Mouse (Mus musculus): ENCODE results near the gene Polr2g. TPM values are rescaled to one million over a fixed set of nuclear protein-coding genes. Genes with fewer than 3 reads are reported as not detected.

Gene Polr2g
- polyA plus RNA-seq (2012; rRNA removed) = 133 and 156 TPM in 2 replicates

DNA sequence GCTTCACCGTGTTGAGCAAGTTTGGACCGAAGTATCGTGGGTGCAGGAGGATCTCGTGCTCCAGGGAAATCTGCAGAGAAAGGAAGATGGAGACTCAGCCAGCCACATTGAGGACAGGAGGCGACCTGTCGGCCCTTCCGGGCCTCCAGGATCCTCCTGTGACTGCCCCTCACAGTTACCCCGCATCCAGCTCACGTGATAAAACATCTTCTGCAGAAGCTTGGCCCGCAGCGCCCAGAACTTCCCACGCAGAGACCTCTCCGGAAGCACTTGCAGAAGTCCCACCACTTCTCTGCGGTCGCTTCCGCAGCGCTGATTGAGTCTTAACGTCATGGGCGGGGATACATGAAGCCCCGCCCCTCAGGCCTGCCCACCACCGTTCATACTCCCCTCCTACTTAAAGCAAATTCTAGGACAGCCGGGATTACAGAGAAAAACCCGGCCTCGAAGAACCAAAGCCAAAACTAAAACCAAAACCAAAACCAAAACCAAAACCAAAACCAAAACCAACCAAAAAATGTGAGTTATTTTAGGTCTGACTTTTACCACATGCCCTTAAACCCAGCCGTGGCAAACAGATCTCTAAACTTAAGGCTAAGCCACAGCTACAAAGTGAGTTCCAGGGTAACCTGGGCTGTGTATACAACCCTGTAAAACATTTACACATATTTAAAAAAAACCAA lies at the start of gene Polr2g:
Gene Polr2g (minus strand): TSS at position 314 of the 683 bp plus-strand sequence.

DNA sequence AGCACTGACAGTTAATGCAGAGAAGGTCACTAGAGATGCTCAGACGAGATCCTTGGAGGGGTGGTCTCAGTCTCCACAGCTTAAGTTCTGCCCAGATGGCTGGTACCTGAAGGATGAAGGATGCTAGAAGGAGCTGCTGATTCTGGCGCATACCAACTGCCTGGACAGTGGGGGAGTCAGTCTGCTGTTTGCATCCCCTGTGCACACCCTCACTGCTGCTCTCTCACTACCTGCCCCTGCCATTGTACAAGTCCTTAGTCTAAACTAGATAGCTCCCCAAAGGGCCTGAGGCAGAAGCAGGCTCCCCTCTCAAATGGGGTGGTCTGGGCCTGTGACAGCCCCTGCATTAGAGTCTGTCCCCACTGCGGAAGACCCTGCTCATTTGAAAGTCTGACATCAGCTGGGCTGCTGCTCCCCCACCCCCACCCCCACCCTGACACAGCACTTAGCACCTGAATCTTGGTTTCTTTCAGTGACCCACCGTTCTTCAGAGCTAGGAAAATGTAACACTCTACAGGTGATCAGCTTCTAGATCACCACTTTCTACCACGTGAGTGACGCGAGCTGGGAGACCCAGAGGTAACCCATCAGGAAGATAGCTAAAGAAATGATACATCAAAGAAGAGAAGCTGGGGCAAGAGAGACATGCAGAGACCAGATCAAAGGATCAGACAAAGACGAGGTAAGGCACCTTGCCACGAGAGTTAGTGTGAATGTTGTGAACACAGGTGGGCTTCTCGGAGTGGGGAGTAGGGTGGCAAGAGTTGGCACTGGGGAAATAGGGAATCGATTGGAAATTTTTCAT lies 40.9 kb upstream of the Polr2g start, which contains the start of gene Gng3:
Gene Gng3 (minus strand): TSS at position 92 of the 805 bp plus-strand sequence.

DNA sequence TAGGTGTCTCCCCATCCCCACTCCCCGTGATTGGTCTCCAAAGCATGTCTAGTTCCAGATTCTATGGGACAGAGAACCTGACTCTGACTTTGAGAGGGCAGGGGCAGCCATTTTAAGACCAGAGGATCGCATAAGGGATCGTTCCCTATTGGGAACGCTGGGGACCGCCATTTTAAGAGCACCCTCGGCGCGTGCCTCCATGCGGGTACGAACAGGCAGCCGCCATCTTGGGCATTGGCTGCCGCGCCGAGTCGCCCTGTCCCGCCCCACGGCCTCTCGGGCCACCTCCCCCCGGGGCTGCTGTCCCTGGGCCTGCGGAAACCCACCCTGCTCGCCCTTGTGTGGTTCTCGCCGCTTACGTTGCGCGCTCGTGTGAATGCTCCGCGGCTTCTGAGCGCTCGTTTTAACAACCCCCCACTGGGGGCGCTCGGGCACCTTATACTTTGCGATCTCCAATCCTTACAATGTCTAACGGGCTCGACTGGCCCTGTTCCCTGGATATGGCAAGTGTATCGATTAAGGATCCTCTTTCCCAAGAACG lies 38.9 kb upstream of the Polr2g start, which contains the start of gene Bscl2:
Gene Bscl2 (plus strand): TSS at position 217 of the 541 bp plus-strand sequence.

DNA sequence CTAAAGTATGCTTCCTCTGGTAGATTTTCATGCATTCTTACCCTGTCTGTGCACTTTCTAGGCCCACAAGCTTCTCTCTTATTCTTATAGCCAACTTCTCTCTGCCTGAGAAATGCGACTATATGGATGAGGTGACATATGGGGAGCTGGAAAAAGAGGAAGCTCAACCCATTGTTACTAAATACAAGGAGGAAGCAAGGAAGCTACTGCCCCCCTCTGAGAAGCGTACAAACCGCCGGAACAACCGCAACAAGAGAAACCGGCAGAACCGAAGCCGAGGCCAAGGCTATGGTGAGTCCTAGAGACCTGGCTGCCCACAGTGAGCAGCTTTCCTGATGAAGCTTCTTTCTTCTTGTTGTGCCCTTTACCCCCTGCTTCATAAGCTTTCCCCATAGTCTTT lies 31.3 kb upstream of the Polr2g start, which contains the start of gene AC129217.1:
Gene AC129217.1 (plus strand): TSS at position 114 of the 400 bp plus-strand sequence.

DNA sequence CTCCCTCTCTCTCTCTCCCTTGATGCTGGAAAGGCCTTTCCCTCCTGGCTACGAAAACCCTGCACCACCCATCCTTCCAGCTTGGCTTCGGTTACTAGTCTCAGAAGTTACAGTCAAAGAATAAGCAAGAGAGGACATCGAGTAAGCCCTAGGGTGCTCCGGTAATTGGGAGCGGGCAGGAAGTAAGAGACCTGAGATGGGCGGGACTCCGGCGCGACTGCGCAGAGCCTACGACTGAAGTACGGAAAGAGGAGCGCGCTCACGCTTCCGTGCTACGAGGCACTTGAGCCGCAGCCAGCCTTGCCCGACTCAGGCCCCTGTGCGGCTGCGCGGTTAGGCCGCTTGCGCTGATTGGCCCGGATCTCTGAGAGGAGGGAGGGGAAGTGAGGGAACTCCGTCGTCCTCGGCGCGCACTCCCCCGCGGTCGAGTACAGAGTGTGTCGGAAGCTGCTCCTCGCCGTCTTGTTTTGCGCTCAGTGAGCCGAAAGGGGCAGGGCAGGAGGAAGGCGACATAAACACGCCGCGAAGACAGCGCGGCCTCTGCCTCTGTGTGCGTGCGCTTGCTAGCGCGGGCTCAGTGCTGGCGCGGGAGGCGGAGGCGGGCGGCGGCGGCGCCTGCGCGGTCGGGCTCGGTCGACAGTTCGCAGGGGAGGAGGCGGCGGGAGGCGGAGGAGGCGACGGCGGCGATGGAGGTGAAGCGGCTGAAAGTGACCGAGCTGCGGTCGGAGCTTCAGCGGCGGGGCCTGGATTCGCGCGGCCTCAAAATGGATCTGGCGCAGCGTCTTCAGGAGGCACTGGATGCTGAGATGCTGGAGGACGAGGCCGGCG lies 21.4 kb upstream of the Polr2g start, which contains the start of gene Hnrnpul2:
Gene Hnrnpul2 (plus strand): TSS at position 415 of the 828 bp plus-strand sequence.

DNA sequence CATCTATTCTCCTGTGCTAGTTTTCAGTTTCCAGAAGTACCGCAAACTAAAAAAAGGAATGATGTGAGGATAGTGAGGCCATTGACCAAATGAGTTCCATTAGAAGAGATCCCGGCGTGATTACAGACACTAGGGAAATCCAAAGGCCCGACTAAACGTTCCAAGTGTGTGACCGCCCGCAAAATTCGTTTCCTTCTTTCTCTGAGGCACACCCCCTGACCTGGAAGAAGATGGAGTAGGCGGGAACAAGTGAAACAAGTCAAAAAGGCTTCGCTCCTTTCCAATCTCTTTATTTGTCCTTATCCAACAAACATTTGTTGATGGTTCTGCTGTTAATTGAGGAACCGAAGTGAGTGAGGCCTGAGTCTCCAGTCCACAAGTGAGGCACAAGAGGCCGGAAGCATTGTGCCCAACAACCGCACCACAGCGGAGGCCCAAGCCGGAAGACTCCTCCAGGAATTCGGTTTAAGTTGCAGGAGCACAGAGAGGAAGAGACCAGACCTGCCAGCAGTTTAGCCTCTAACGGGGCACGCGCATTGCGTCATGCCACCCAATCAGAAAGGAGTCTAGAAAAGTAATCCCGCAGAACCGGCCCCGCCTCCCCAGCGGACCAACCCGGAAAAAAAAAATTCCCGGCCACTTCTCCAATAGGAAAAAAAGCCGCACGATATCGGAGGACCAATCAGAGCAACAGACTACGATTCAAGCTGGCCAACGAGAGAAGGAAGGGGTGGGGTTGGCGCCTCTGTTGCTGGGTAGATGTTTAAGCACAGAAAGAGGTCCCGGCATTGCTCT lies 20.6 kb upstream of the Polr2g start, which contains the start of gene Ttc9c:
Gene Ttc9c (minus strand): TSS at position 533 of the 795 bp plus-strand sequence.

DNA sequence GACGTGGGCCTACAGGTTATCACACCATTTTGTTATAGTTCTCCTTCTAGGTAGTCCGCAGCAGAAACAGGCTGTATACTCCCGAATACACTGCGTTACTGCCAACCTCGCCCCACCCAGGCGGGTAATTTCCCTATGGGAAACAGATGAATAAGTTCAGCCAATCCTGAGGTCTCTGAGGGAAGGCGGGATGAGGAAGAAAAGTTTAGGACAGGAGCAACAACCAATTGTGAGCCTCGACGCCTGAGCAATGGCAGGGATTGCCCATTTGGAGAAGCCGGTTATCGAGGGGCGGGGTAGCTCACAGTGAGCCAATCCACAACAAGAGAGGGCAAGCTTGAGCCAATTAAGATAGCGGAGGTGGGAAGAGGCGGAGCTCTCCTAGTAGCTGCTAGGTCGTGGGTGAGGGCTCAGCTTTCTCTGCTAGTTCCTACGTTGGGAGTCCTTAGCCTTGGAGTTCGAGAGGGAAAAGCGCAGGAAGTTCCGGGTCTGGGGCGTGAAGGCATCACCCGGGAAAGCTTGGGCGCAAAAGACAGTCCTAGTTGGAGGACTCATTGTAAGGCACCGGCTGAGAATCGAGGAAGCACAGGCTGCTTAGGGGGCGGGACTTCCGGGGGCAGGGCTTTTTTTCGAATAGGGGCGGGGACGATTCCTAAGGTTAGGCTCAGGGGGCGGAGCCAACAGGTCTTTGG lies 3.9 kb upstream of the Polr2g start, which contains the start of gene Zbtb3:
Gene Zbtb3 (plus strand): TSS at position 426 of the 692 bp plus-strand sequence.

DNA sequence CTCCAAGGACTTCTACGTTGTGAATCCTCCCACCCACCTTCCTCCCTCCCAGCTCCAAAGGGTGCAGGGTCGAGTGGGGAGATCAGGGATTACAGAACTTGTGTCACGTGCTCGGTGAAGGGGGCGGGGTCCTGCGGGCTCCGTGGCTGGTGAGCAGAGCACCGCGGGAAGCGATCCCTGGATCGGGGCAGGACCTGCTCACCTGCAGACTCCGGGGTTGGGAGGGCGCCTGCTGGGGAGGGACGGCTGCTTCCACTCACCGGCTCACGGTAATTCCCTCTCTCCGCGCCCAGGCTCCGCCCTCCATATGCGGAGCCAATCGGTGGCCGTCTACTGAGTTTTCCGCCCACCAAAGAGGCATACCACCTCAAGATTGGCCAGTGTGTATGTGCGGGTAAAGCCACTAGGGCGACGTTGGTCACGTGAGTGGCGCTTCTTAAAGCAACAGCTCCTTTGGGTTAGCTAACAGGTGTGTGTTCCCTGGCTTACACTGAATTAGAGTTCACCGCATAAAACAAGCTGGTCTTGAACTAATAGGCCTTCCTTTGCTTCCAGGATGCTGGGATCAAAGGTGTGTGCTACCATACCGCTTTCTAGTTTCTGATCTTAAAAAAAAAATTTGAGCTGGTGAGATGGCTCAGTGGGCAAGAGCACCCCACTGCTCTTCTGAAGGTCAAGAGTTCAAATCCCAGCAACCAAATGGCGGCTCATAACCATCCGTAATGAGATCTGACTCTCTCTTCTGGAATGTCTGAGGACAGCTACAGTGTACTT lies 12.2 kb downstream of the Polr2g start, which contains the start of gene Taf6l:
Gene Taf6l (minus strand): TSS at position 410 of the 774 bp plus-strand sequence.

DNA sequence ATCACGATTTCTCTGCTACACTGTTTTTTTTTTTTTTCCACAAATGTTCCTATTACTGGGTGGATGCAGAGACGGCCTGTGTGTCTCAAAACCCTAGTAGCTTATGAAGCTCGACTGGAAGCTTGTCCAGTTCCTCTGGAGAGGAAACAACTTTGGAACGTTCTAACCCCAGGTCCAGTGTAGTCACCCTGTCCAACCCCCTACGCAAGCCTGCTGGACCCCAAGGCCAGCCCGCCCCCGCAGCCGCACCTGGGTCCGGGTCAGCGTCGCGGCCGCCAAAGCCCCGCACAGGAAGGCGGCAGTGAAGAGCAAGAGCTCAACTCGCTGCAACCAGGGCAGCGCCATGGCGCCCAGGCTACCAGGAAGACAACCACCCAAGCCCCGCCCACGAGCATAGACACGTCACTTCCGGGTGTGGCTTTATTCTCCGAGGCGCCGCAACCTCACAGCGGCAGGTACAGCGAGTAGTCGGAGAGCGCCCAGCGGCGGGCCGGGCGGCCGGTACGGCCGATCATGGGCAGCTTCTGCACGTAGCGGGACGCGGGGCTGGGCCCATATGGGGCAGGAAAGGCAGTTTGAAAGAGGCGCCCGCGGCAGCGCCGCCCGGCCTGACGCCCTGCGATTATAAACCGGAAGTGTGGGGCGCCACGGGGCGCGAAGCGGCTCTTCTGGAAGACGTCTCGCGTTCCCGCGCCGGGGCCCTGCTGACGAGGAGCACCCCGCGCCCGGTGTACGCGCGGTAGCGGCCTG lies 24.1 kb downstream of the Polr2g start, which contains the start of gene Tmem179b:
Gene Tmem179b (minus strand): TSS at position 382 of the 750 bp plus-strand sequence.

DNA sequence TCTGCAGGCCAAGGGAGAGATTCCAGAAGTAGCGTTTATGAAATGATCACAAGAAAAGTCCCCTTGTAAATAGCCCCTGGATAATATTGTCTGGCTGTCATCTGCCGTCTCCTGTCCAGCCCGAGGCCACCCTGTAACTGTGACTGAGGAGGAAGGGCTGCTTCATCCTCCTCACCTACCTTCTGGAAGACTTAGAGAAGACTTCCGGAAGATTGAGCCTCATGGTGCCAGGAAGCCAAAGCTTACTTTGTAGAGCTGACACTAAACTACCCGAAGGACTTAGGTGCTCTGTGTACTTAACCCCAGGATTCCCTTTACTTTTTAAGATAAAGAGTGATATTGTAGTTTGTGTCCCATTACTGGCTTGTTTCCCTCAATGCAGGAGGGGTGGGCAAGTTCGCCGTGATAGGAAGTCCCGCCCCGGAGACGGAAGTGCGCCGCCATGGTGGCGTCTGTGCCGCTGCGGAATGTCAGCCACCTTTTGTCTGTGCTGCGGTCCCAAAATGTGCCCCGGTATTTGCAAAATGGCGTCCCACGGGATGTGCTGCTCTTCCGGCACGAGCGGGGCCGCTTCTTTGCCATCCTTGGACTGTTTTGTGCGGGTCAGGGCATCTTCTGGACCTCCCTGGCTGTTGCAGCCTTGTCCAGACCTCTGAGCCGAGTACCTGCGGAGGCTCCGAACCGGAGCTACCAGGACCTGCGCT lies 27.7 kb downstream of the Polr2g start, which contains the start of gene Tmem223:
Gene Tmem223 (plus strand): TSS at position 430 of the 704 bp plus-strand sequence.

DNA sequence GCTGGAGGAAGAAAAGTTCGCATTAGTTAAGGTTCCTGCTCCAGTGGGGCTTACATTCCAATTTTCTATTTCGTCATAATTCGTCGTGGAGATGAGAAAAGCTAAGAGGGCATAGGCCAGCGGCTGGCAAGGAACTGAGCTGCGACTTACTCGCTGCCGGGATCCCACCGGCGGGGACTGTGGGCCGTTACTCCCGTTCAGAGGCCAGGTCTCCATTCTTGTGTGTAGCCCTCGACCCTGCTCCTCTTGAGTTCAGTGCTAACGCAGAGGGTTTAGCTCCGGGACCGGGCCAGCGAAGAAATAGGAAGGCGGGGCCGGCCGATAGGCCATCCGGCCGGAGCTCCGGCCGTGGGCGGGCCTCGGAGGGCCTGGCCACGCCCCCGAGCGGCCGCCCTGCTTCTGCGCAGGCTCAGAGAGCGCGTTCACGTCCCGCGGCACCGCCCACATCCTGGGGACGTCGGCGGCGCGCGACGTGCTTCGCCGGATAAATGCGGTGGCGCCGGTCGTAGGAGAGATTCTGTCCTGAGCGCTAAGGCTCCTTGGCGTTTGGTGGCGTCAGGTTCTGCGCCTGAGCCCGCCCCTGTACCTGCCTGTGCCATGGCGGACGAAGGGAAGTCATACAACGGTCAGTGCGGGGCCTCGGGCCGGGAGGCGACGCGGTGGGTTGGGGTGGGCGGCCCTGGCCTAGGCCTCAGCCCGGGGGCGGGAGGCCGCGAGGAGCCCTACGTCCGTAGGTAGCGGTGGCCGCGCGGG lies 41.6 kb downstream of the Polr2g start, which contains the start of gene Nxf1:
Gene Nxf1 (plus strand): TSS at position 439 of the 753 bp plus-strand sequence.

Other genes starting within 250 kb of the Polr2g start
- 0.26 and 0.50 TPM in 2 replicates for gene Slc22a8, start 207.3 kb downstream of the Polr2g start, polyA plus RNA-seq (2012; rRNA removed)
- gene Slc22a6, start 180.5 kb downstream of the Polr2g start, polyA plus RNA-seq (2012; rRNA removed) = 1.0 and 1.2 TPM in 2 replicates
- 0.18 and 0.32 TPM in 2 replicates for gene Chrm1, start 134.8 kb downstream of the Polr2g start, polyA plus RNA-seq (2012; rRNA removed)
- gene Slc3a2, start 75.2 kb downstream of the Polr2g start, polyA plus RNA-seq (2012; rRNA removed) = 95.3 and 154 TPM in 2 replicates
- gene Wdr74, start 62.8 kb downstream of the Polr2g start, polyA plus RNA-seq (2012; rRNA removed) = 61.7 and 67.5 TPM in 2 replicates
- gene 1700092M07Rik, start 57.9 kb downstream of the Polr2g start, polyA plus RNA-seq (2012; rRNA removed) = 3.5 and 4.2 TPM in 2 replicates
- gene Stx5a, start 57.2 kb downstream of the Polr2g start, polyA plus RNA-seq (2012; rRNA removed) = 68.9 and 120 TPM in 2 replicates
- 229 and 239 TPM in 2 replicates for gene Nxf1, start 41.5 kb downstream of the Polr2g start, polyA plus RNA-seq (2012; rRNA removed)
- gene Tmem223, start 27.6 kb downstream of the Polr2g start, polyA plus RNA-seq (2012; rRNA removed) = 154 and 167 TPM in 2 replicates
- gene Tmem179b, start 24.1 kb downstream of the Polr2g start, polyA plus RNA-seq (2012; rRNA removed) = 20.2 and 35.2 TPM in 2 replicates
- 26.9 and 28.7 TPM in 2 replicates for gene Taf6l, start 12.2 kb downstream of the Polr2g start, polyA plus RNA-seq (2012; rRNA removed)
- 2.9 and 4.6 TPM in 2 replicates for gene Zbtb3, start 4.0 kb upstream of the Polr2g start, polyA plus RNA-seq (2012; rRNA removed)
- 54.1 and 73.8 TPM in 2 replicates for gene Ttc9c, start 20.8 kb upstream of the Polr2g start, polyA plus RNA-seq (2012; rRNA removed)
- 83.3 and 183 TPM in 2 replicates for gene Hnrnpul2, start 21.4 kb upstream of the Polr2g start, polyA plus RNA-seq (2012; rRNA removed)
- 2.4 TPM in 1 of 2 replicates, not detected in the other for gene AC129217.1, start 31.2 kb upstream of the Polr2g start, polyA plus RNA-seq (2012; rRNA removed)
- 49.4 and 62.6 TPM in 2 replicates for gene Bscl2, start 38.9 kb upstream of the Polr2g start, polyA plus RNA-seq (2012; rRNA removed)
- gene Gng3, start 40.6 kb upstream of the Polr2g start, polyA plus RNA-seq (2012; rRNA removed) = 52.5 and 74.8 TPM in 2 replicates
- 0.79 and 0.83 TPM in 2 replicates for gene Lrrn4cl, start 52.2 kb upstream of the Polr2g start, polyA plus RNA-seq (2012; rRNA removed)
- 165 and 393 TPM in 2 replicates for gene Ubxn1, start 72.9 kb upstream of the Polr2g start, polyA plus RNA-seq (2012; rRNA removed)
- gene Uqcc3, start 82.3 kb upstream of the Polr2g start, polyA plus RNA-seq (2012; rRNA removed) = 54.0 and 71.8 TPM in 2 replicates
- 7.5 and 10.5 TPM in 2 replicates for gene Lbhd1, start 85.2 kb upstream of the Polr2g start, polyA plus RNA-seq (2012; rRNA removed)
- gene Gm49403, start 85.4 kb upstream of the Polr2g start, polyA plus RNA-seq (2012; rRNA removed) = not detected in 2 replicates
- 123 and 143 TPM in 2 replicates for gene 1810009A15Rik, start 90.3 kb upstream of the Polr2g start, polyA plus RNA-seq (2012; rRNA removed)
- 11.4 TPM in 1 of 2 replicates, not detected in the other for gene Gm49416, start 90.3 kb upstream of the Polr2g start, polyA plus RNA-seq (2012; rRNA removed)
- 25.3 and 31.6 TPM in 2 replicates for gene Ints5, start 94.4 kb upstream of the Polr2g start, polyA plus RNA-seq (2012; rRNA removed)
- gene Ganab, start 99.5 kb upstream of the Polr2g start, polyA plus RNA-seq (2012; rRNA removed) = 126 and 172 TPM in 2 replicates
- gene B3gat3, start 121.8 kb upstream of the Polr2g start, polyA plus RNA-seq (2012; rRNA removed) = 84.3 and 108 TPM in 2 replicates
- gene Rom1, start 130.8 kb upstream of the Polr2g start, polyA plus RNA-seq (2012; rRNA removed) = 2.5 and 3.1 TPM in 2 replicates
- 25.8 and 32.3 TPM in 2 replicates for gene Eml3, start 131.0 kb upstream of the Polr2g start, polyA plus RNA-seq (2012; rRNA removed)
- gene Mta2, start 143.3 kb upstream of the Polr2g start, polyA plus RNA-seq (2012; rRNA removed) = 75.1 and 76.6 TPM in 2 replicates
- gene Tut1, start 155.3 kb upstream of the Polr2g start, polyA plus RNA-seq (2012; rRNA removed) = 28.1 and 28.7 TPM in 2 replicates
- 547 and 626 TPM in 2 replicates for gene Eef1g, start 168.5 kb upstream of the Polr2g start, polyA plus RNA-seq (2012; rRNA removed)
- 10.3 and 10.8 TPM in 2 replicates for gene Ahnak, start 190.7 kb upstream of the Polr2g start, polyA plus RNA-seq (2012; rRNA removed)